17 mouse cellular contexts compared by ENCODE assay signal in genomic region chr8:26513001-26513400, GRCm38 (mm10).
"Had no signal": no experiment of that assay in that cellular context is flagged by ENCODE, and none has a peak within 500 bp of the region (broad histone marks: within the 10 kb centered on the region; RNA-seq: fewer than 3 reads in every experiment).

No protein-coding gene starts in this region.

- H3K9ac ChIP-seq: lung, embryonic 15.5 days; midbrain, embryonic 13.5 days; midbrain, embryonic 15.5 days; neural tube, embryonic 12.5 days; stomach, embryonic 15.5 days had no signal

- H3K4me3 ChIP-seq: lung, embryonic 15.5 days; megakaryocyte, embryonic 14.5 days; midbrain, embryonic 13.5 days; midbrain, embryonic 15.5 days; neural tube, embryonic 12.5 days; stomach, embryonic 15.5 days had no signal

- H3K4me1 ChIP-seq: lung, embryonic 15.5 days; megakaryocyte, embryonic 14.5 days; midbrain, embryonic 15.5 days; stomach, embryonic 15.5 days had no signal

- ATAC-seq: lung, postnatal 0 days; midbrain, embryonic 13.5 days; midbrain, embryonic 15.5 days had no signal

- H3K27me3 ChIP-seq: megakaryocyte, embryonic 14.5 days; midbrain, embryonic 13.5 days; midbrain, embryonic 15.5 days; neural tube, embryonic 12.5 days had no signal

- H3K27ac ChIP-seq: lung, embryonic 15.5 days; macrophage; midbrain, embryonic 13.5 days; midbrain, embryonic 15.5 days; neural tube, embryonic 12.5 days; stomach, embryonic 15.5 days; stomach, postnatal 0 days had no signal

- H3K4me2 ChIP-seq: lung, embryonic 15.5 days; midbrain, embryonic 11.5 days; midbrain, embryonic 13.5 days; midbrain, embryonic 15.5 days; neural tube, embryonic 12.5 days; stomach, embryonic 15.5 days had no signal

- H3K9me3 ChIP-seq: lung, embryonic 15.5 days; midbrain, embryonic 15.5 days; neural tube, embryonic 12.5 days; stomach, embryonic 15.5 days had no signal

- DNase-seq: lung, adult 2 months; lung, postnatal 14 days; lung, postnatal 36 days; right cerebral cortex, postnatal 14 days; thymus, adult 2 months; thymus, postnatal 25 days; thymus, postnatal 4 days had no signal

- H3K36me3 ChIP-seq: lung, embryonic 15.5 days; midbrain, embryonic 13.5 days; midbrain, embryonic 15.5 days; neural tube, embryonic 12.5 days; stomach, embryonic 15.5 days had no signal
